Mouse (Mus musculus) hindbrain, postnatal 0 days (tissue): ENCODE measurements at regions not wholly inside any gene's neighbourhood (a gene's known extent, or its start where the extent isn't known, plus 50 kb on each side); places are given as distances from the start of the nearest gene placed in this dataset.
A peak's percentile ranks its signal among the peaks of the same experiment; 100 is the strongest.

ENCODE experiments used
- ATAC-seq: fragments of 200-750 bp; cut with Nextera tagmentation; 2 replicates; pipeline ENCODE4 v1.8.0; 2017; ENCODE audit warnings: mild to moderate bottlenecking, moderate TSS enrichment, moderate library complexity
- DNase-seq: peaks from one replicate; pipeline ENCODE4 v3.0.0-alpha.2; 2015; ENCODE audit warnings: low spot score
- H3K27ac ChIP-seq: fragments of 300-500 bp; sonication (generic); 2 replicates; pipeline ENCODE4 v1.5.1; 2014; ENCODE audit warnings: mild to moderate bottlenecking
- H3K27me3 ChIP-seq: fragments of 300-500 bp; sonication (generic); 2 replicates; pipeline ENCODE4 v1.6.1; 2014; ENCODE audit warnings: low read length, mixed read lengths; ENCODE audit not compliant: insufficient read depth
- H3K36me3 ChIP-seq: fragments of 300-500 bp; sonication (generic); 2 replicates; pipeline ENCODE4 v1.6.1; 2014; ENCODE audit warnings: low read length, mixed read lengths; ENCODE audit not compliant: insufficient read depth
- H3K4me1 ChIP-seq: fragments of 300-500 bp; sonication (generic); 2 replicates; pipeline ENCODE4 v1.6.1; 2014; ENCODE audit warnings: antibody characterized with exemption, low read length, mixed read lengths; ENCODE audit not compliant: insufficient read depth
- H3K4me2 ChIP-seq: fragments of 300-500 bp; sonication (generic); 2 replicates; pipeline ENCODE4 v1.6.1; 2014; ENCODE audit warnings: low read depth, mild to moderate bottlenecking, low read length, moderate library complexity, mixed read lengths
- H3K4me3 ChIP-seq: fragments of 300-500 bp; sonication (generic); 2 replicates; pipeline ENCODE4 v1.5.1; 2014; ENCODE audit warnings: low read length
- H3K9ac ChIP-seq: fragments of 300-500 bp; sonication (generic); replicated peaks from 2 replicates; pipeline ENCODE4 v1.6.1; 2014; ENCODE audit warnings: mild to moderate bottlenecking, low read length, moderate library complexity, mixed read lengths
- H3K9me3 ChIP-seq: fragments of 300-500 bp; sonication (generic); 2 replicates; pipeline ENCODE4 v1.6.1; 2016; ENCODE audit warnings: low read length, mixed read lengths
- CTCF ChIP-seq: IDR thresholded peaks from 2 replicates; pipeline ENCODE4 v1.5.1; 2016; ENCODE audit warnings: antibody characterized with exemption, control low read depth, low read depth
- WGBS: fragments of 180-500 bp; shearing (Covaris S2); extraction: QIAGEN DNeasy Blood & Tissue Kit; methylation state at CpG from one replicate; pipeline ENCODE4 v1.1.7; 2014; 5-methylcytosine and 5-hydroxymethylcytosine counted together

DNA sequence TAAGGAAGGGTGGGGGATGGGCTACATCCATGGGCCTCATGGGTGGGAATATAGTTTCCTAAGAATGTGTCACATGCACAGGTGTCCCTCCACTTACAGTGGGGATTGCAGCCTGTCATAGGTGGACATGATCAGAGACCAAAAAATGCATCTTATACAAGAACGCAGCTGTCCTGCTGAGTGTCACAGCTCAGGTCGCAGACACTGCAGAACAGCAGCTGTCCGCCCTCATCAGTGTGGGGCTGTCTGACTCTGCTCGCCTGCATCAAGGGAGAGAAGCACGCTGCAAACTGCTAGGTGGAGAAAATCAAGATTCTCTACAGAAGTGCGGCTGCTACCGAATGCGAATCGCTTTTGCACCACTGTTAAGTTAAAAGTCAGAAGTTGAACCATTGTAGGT, 158.6 kb upstream of the Csf3r start:
- H3K27me3 ChIP-seq, result no peaks in the 10 kb centered on the region
- H3K4me1 ChIP-seq, result no peaks in the 10 kb centered on the region
- WGBS, result 67% methylated on average over 9 of the region's 9 CpGs
- no peak overlapping the region for H3K4me3 ChIP-seq
- TF ChIP-seq CTCF, result no peak
- ATAC-seq, result no peak
- DNase-seq, result no peak
- no peaks in the 10 kb centered on the region for H3K36me3 ChIP-seq
- no peak overlapping the region for H3K27ac ChIP-seq
- H3K9me3 ChIP-seq, result no peaks in the 10 kb centered on the region
- no peak overlapping the region for H3K4me2 ChIP-seq
- H3K9ac ChIP-seq, result no peak overlapping the region

DNA sequence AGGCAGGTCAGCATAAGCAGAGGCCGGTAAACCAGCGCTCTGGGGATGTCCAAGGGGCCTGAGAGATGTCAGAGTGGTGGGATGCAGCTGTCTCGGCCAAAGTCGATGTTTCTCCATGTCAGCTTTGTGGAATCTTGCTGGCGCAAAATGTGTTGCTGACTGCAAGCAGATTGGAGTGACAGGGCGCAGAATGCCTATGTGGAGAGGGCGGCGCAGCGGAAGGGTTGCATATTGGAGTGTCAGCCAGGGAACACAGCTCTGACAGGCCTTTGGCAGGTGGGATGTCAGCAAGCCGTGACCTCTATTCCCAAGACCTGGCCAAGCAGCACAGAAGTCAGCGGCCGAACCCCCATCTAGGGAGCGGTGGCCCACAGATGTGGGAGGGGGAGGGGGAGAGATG, 153.1 kb upstream of the Csf3r start:
- ATAC-seq (0 out of 2 replicates have a peak, but pooled peaks have one; percentile 43), DNase-seq (peak; percentile 32)
- WGBS, result 71% methylated on average over 13 of the region's 13 CpGs
- no peak overlapping the region; the same call in 1 of the 2 replicates for H3K27ac ChIP-seq
- no peak overlapping the region for H3K9ac ChIP-seq
- no peaks in the 10 kb centered on the region for H3K36me3 ChIP-seq
- no peak overlapping the region for H3K4me3 ChIP-seq
- H3K9me3 ChIP-seq, result no peaks in the 10 kb centered on the region
- no peak overlapping the region for H3K4me2 ChIP-seq
- no peak for TF ChIP-seq CTCF
- H3K27me3 ChIP-seq, result no peaks in the 10 kb centered on the region
- H3K4me1 ChIP-seq, result no peaks in the 10 kb centered on the region; the same call in 1 of the 2 replicates

DNA sequence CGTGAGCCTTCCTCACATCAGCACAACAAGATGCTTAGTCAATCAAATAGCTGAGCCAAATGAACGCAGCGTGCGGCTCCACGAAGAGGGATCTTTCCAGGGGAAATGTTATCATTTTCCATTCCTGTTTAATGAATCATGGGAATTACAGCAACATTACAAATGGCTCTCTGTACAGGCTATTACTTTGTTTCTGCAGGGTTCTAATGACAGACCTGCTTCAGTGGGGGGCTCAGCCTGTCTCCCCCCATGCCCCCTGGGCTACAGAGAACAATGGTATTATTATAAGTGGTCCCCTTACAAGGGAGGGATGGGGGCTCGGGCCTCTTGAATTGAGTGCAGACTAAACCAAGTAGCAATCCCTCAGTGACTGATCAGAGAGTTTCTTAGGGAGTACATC, 144.3 kb upstream of the Csf3r start:
- no peak overlapping the region for H3K27ac ChIP-seq
- ATAC-seq (no peak), DNase-seq (no peak)
- no peak for TF ChIP-seq CTCF
- H3K4me3 ChIP-seq, result no peak overlapping the region
- no peaks in the 10 kb centered on the region for H3K27me3 ChIP-seq
- 34% methylated on average over 6 of the region's 6 CpGs for WGBS
- H3K9me3 ChIP-seq, result no peaks in the 10 kb centered on the region
- H3K4me1 ChIP-seq, result no peaks in the 10 kb centered on the region
- H3K36me3 ChIP-seq, result no peaks in the 10 kb centered on the region
- no peak overlapping the region for H3K9ac ChIP-seq
- H3K4me2 ChIP-seq, result no peak overlapping the region

DNA sequence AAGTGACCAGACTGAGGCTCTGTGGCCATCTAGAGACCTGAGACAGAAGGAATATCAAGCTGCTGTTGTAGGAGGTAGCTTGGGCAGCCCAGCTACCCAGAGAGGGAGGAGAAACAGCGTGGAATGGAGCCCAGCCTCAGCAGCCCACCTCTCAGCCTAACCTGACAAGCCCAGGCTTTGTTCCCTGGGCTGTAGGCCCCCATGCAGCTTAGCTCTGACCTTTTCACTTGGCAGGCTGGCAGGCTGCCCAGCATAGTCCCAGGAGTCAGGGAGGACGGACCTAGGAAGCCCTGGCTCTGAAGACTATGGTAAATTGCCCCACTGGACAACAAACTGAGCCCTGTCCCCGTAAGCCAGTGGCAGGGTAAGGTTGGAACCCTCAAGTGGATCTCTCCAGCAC, 141.8 kb upstream of the Csf3r start:
- ATAC-seq (peak; percentile 45; the same call in 1 of the 2 replicates), DNase-seq (peak; percentile 34)
- peak overlapping the region; percentile 20; the same call in 1 of the 2 replicates for H3K27ac ChIP-seq
- WGBS, result 22% methylated on average over 3 of the region's 3 CpGs
- no peaks in the 10 kb centered on the region for H3K36me3 ChIP-seq
- H3K9me3 ChIP-seq, result no peaks in the 10 kb centered on the region
- H3K27me3 ChIP-seq, result no peaks in the 10 kb centered on the region
- no peak overlapping the region for H3K4me3 ChIP-seq
- H3K9ac ChIP-seq, result no peak overlapping the region
- no peaks in the 10 kb centered on the region for H3K4me1 ChIP-seq
- no peak overlapping the region for H3K4me2 ChIP-seq
- TF ChIP-seq CTCF, result no peak

DNA sequence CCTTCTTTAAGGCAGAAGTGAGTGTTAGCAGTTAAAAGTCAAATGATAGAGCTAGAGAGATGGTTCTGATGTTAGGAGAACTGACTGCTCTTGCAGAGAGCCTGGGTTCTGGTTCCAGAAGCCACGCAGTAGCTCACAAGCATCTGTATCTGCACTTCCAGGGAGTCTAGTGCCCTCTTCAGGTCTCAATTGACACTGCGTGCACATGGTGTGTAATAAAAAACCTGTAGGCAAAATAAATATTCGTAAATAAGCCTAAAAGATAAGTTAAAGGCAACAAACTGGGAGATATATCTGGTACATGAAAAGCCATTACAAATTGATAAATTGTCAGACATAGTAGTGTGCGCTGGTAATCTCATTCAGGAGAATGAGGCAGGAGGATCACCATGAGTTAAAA, 133.8 kb upstream of the Csf3r start:
- no peaks in the 10 kb centered on the region for H3K27me3 ChIP-seq
- no peak overlapping the region for H3K4me3 ChIP-seq
- no peaks in the 10 kb centered on the region for H3K36me3 ChIP-seq
- WGBS, result 64% methylated on average over 4 of the region's 4 CpGs
- no peak for DNase-seq
- H3K27ac ChIP-seq, result no peak overlapping the region
- no peak overlapping the region for H3K4me2 ChIP-seq
- TF ChIP-seq CTCF, result peak; percentile 39; the same call in 1 of the 2 replicates
- no peaks in the 10 kb centered on the region for H3K9me3 ChIP-seq
- H3K9ac ChIP-seq, result no peak overlapping the region
- ATAC-seq, result no peak
- H3K4me1 ChIP-seq, result no peaks in the 10 kb centered on the region

DNA sequence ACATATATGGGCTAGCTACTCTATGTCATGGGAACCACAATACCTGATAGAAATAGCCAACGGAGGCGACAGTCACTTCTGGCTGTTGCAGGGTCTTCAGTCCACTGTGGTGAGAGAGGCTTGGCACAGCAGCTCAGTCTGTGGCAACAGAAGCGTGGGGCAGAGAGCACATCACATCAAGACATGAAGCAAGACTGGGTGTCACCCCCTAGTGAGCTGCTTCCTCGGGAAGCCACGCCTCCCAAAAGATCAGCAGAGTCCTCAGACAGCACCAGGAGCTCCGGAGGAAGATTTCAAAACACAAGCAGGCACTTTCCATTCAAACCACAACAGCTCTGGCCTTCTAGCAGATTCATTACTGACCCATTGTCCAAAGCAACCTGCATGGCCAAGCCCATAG, 131.2 kb upstream of the Csf3r start:
- no peaks in the 10 kb centered on the region for H3K4me1 ChIP-seq
- no peak for TF ChIP-seq CTCF
- DNase-seq (no peak), ATAC-seq (no peak)
- H3K36me3 ChIP-seq, result no peaks in the 10 kb centered on the region
- WGBS, result 82% methylated on average over 6 of the region's 6 CpGs
- no peak overlapping the region for H3K4me3 ChIP-seq
- no peak overlapping the region for H3K9ac ChIP-seq
- H3K4me2 ChIP-seq, result no peak overlapping the region
- H3K27ac ChIP-seq, result no peak overlapping the region
- no peaks in the 10 kb centered on the region for H3K9me3 ChIP-seq
- no peaks in the 10 kb centered on the region for H3K27me3 ChIP-seq

DNA sequence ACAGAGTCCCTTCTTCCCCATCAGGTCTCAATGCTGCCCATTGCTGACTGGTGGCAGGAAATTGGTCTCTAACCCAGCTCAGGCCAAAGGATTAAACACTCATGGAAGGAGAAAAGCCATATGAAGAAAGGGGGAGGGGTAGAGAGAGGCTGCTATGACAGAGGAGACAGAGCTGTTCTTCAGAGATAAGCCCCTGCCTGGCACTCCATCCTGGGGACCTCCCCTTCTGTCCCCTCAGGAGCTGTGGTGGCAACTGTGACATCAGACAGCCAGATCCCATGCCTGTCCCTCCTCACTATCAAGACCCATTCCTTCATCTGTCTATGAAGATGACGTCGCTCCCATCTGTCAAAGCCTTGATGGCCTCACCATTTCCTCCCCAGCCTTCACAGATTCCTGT, 126.6 kb upstream of the Csf3r start:
- H3K27ac ChIP-seq, result no peak overlapping the region
- ATAC-seq, result 0 out of 2 replicates have a peak, but pooled peaks have one; percentile 32

More for the DNA sequence above, 126.6 kb upstream of the Csf3r start:
- no peaks in the 10 kb centered on the region for H3K9me3 ChIP-seq
- 83% methylated on average over 2 of the region's 2 CpGs for WGBS
- no peaks in the 10 kb centered on the region for H3K4me1 ChIP-seq
- H3K4me2 ChIP-seq, result no peak overlapping the region
- no peaks in the 10 kb centered on the region for H3K36me3 ChIP-seq
- no peak overlapping the region for H3K9ac ChIP-seq
- no peak overlapping the region for H3K4me3 ChIP-seq
- no peak for TF ChIP-seq CTCF
- H3K27me3 ChIP-seq, result no peaks in the 10 kb centered on the region
- no peak for DNase-seq
